Mouse (Mus musculus) frontal cortex, adult 2 months (tissue): ENCODE data around the gene Rdh16f2. TPM values are rescaled to one million over a fixed set of nuclear protein-coding genes. Genes with fewer than 3 reads are reported as not detected.
"Not testable (repeated sequence)": the region's sequence is repeated elsewhere in the genome, so short reads cannot be mapped to it uniquely, and the experiment has no call there.

Experiments
- DNase-seq, 2 experiments: peaks; one replicate each; pipeline ENCODE4 v3.0.0; 2022; ENCODE audit warnings: low spot score in 1 of 2; ENCODE audit errors: extremely low spot score in 1 of 2
- polyA plus RNA-seq: library from polyadenylated mRNA; depleted of rRNA; stranded (reverse); fragments of >200 nt; gene quantifications from 2 replicates; pipeline ENCODE4 v1.2.3, GENCODE M21; 2012

Rdh16f2 gene
- polyA plus RNA-seq, 1 experiment, result not detected

GRCm38 (mm10) chr10:127886971-127887370, 20.7 kb downstream of the Rdh16f2 start:
- DNase-seq, result no peak

GRCm38 (mm10) chr10:127888605-127889004, 22.3 kb downstream of the Rdh16f2 start, which contains the start of gene Rdh7:
TSS of gene Rdh7 (minus strand) at chr10:127888817.
- no peak for DNase-seq

DNA sequence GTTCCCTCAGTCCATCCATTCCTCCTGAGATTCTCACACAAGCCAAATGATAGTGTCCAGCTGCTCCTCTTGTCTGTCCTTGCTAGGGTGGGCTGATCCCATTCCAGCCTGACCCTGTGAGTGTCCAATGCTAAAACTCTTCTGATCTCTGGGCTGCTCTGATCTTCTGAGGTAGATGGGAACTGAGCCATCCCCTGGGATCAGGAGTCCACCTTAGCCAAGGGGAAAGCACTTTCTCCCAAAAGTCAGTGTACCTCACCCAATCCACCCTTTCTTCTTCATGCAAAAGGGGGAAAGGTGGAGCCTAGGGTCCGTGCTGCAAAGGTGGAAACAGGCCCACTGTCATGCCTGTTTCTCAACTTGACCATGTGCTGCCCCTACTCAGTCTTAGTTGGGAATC, 25.2 kb downstream of the Rdh16f2 start:
- DNase-seq, result no peak

DNA sequence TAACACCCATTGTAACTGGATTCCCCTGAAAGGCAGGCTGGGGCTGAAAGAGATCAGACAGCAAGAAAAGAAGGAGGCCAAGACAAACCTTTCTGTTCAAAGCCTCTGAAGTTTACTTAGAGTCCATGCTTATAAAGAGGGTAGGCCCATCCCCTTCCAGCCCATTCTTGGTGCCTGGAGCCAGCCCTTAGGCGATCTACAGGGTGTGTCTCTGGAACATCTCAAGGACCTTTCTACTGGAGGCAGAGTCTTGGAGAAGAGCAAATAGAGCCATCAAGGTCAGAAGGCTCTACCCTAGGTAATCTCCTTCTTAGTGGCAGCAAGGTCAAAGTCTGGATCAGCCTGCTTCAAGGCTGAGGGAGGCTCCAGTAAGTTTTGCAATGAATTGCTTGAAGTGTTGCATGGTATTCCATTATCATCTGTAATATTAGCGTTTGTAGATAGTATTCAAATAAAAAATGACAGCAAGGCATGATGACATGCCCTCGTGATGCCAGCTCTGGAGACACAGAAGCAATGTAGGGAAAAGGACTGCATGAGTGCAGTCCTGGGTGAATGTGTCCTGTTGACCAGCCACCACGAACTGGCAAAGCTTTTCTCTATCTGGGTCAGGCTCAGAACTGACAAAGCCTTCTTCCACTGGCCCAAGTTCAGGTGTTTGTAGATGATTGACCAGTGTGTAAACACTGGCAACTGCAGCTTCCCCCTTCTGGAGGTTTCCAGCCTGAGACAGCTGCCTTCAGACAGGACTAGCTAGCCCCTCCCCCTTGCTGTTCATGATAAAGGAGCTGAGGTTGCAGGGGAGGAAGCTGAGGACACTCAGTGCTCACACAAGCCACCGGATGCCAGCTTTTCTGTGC, 27.1 kb downstream of the Rdh16f2 start:
- DNase-seq, result not testable (repeated sequence)

DNA sequence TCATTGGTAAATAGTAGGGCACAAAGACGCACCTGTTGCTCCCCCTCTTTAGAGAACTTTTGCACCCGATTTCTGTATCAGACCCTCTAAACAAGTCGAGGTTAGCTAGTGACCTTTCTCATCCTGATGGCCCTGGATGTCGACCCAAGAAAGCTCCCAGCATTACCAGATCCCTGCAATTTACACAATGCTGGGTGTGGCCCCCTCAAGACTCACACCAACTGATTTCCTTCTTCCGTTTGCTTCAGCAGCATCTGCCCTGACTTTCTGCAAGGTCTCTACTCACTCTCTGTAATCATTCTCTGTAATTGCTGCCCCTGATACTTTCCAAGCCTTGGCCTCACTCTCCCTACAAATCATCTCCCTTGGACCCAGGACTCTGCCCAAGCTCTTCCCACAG, 30.4 kb downstream of the Rdh16f2 start:
- no peak for DNase-seq

GRCm38 (mm10) chr10:127897506-127897905, 31.2 kb downstream of the Rdh16f2 start:
- DNase-seq, result no peak

GRCm38 (mm10) chr10:127898218-127898617, 31.9 kb downstream of the Rdh16f2 start, which contains the start of gene Sdr9c7:
TSS of gene Sdr9c7 (plus strand) at chr10:127898518.
- no peak for DNase-seq

GRCm38 (mm10) chr10:127899783-127900182, 33.5 kb downstream of the Rdh16f2 start:
- DNase-seq, result no peak

- DNase-seq, result no peak
Observed at GRCm38 (mm10) chr10:127901751-127902150, 35.5 kb downstream of the Rdh16f2 start.

GRCm38 (mm10) chr10:127903116-127903515, 36.8 kb downstream of the Rdh16f2 start:
- peak in 1 of 2 experiments; percentile 27 for DNase-seq

- DNase-seq, result peak; percentile 7 to 43
Observed at GRCm38 (mm10) chr10:127904718-127905446, 38.6 kb downstream of the Rdh16f2 start.

GRCm38 (mm10) chr10:127906138-127906537, 39.9 kb downstream of the Rdh16f2 start:
- no peak for DNase-seq

- no peak for DNase-seq
Observed at GRCm38 (mm10) chr10:127907386-127907951, 41.2 kb downstream of the Rdh16f2 start.

DNA sequence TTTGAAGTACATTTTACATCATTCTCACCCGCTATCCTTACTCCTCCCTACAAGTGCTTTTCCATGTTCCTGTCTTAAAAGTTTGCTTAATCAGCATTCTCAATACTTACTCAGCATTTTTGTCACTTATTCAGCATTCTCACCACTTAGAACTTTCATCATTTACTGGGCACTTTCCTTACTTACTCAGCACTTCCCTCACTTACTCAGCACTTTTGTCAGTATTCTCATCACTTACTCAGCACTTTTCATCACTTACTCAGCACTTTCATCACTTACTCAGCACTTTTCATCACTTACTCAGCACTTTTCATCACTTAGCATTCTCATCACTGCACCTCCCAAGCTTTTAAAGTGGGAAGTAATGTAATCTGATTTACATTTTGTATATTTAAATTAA, 49.3 kb downstream of the Rdh16f2 start:
- DNase-seq, result no peak

DNA sequence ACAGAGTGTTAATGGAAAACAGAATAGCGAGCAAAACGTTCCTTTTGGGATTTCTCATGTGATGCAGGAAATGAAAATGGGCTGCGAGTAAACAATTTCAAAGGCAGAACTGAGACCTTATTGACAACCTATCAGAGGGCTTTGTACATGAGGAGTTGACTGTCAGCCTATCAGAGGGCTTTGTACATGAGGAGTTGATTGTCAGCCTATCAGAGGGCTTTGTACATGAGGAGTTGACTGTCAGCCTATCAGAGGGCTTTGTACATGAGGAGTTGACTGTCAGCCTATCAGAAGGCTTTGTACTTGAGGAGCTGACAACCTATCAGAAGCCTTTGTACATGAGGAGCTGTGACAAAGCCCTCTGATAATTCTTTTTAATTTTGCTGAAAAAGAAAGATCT, 50.9 kb downstream of the Rdh16f2 start:
- not testable (repeated sequence) for DNase-seq

DNA sequence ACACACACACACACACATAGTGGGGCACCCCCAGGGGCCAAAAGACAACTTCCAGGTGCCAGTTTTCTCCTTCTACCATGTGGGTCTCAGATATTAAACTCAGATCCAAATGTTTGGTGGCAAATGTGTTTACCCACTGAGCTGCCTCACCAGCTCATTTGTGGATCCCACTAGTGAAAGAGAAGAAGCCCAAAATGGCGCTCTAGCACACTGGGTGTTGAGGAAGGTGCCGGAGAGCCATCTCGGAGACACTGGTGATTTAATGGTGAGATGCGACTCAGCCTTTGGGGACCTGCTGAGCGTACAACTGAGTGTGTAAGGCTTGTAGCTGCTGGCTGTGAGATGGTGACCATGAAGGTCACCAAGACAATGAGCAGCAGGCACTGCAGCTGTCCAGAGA, 51.4 kb downstream of the Rdh16f2 start:
- DNase-seq, result no peak

- no peak for DNase-seq
Observed at GRCm38 (mm10) chr10:127922241-127922640, 56.0 kb downstream of the Rdh16f2 start.

GRCm38 (mm10) chr10:127923024-127923423, 56.8 kb downstream of the Rdh16f2 start:
- no peak for DNase-seq

- DNase-seq, result no peak
Observed at GRCm38 (mm10) chr10:127924597-127925378, 58.5 kb downstream of the Rdh16f2 start.
